Mouse (Mus musculus) heart, postnatal 0 days (tissue): ENCODE measurements around the gene Mfsd2b. TPM values are rescaled to one million over a fixed set of nuclear protein-coding genes. Genes with fewer than 3 reads are reported as not detected.
"Not testable (repeated sequence)": the region's sequence is repeated elsewhere in the genome, so short reads cannot be mapped to it uniquely, and the experiment has no call there.

Experiments
- ATAC-seq: fragments of 200-750 bp; cut with Nextera tagmentation; 2 replicates; pipeline ENCODE4 v1.8.0; 2017; ENCODE audit warnings: low read depth, moderate number of reproducible peaks, moderate library complexity; ENCODE audit not compliant: insufficient read depth
- DNase-seq: peaks from one replicate; pipeline ENCODE4 v3.0.0-alpha.2; 2016; ENCODE audit warnings: low spot score
- H3K27ac ChIP-seq: fragments of 300-500 bp; sonication (generic); 2 replicates; pipeline ENCODE4 v1.5.1; 2014; ENCODE audit warnings: low read depth, mild to moderate bottlenecking
- H3K27me3 ChIP-seq: fragments of 300-500 bp; sonication (generic); 2 replicates; pipeline ENCODE4 v1.6.1; 2014; ENCODE audit warnings: low read length, mixed read lengths; ENCODE audit not compliant: control insufficient read depth, insufficient read depth
- H3K36me3 ChIP-seq: fragments of 300-500 bp; sonication (generic); replicated peaks from 2 replicates; pipeline ENCODE4 v1.6.1; 2014; ENCODE audit warnings: low read length, mixed read lengths; ENCODE audit not compliant: control insufficient read depth, insufficient read depth
- H3K4me1 ChIP-seq: fragments of 300-500 bp; sonication (generic); 2 replicates; pipeline ENCODE4 v1.6.1; 2014; ENCODE audit warnings: antibody characterized with exemption; ENCODE audit not compliant: control insufficient read depth, insufficient read depth
- H3K4me2 ChIP-seq: fragments of 300-500 bp; sonication (generic); 2 replicates; pipeline ENCODE4 v1.6.1; 2014; ENCODE audit warnings: low read depth, mild to moderate bottlenecking, low read length, moderate library complexity
- H3K4me3 ChIP-seq: fragments of 300-500 bp; sonication (generic); 2 replicates; pipeline ENCODE4 v1.5.1; 2014; ENCODE audit warnings: low read depth, low read length
- H3K9ac ChIP-seq: fragments of 300-500 bp; sonication (generic); replicated peaks from 2 replicates; pipeline ENCODE4 v1.6.1; 2014; ENCODE audit warnings: low read depth, low read length, mixed read lengths
- H3K9me3 ChIP-seq: fragments of 300-500 bp; sonication (generic); replicated peaks from 2 replicates; pipeline ENCODE4 v1.6.1; 2016; ENCODE audit warnings: low read length; ENCODE audit not compliant: control insufficient read depth
- CTCF ChIP-seq: IDR thresholded peaks from 2 replicates; pipeline ENCODE4 v1.5.1; 2016; ENCODE audit warnings: antibody characterized with exemption, control low read depth, low read depth
- EP300 ChIP-seq: IDR thresholded peaks from 2 replicates; pipeline ENCODE4 v1.6.1; 2016; ENCODE audit warnings: antibody characterized with exemption, low read depth
- WGBS: fragments of 180-500 bp; shearing (Covaris S2); extraction: QIAGEN DNeasy Blood & Tissue Kit; methylation state at CpG from one replicate; pipeline ENCODE4 v1.1.7; 2014; 5-methylcytosine and 5-hydroxymethylcytosine counted together
- polyA plus RNA-seq: library from polyadenylated mRNA; unstranded; fragments of >200 nt; fragmentation: Nextera tagmentation; extraction: Ambion mirVana; gene quantifications from 2 replicates; pipeline ENCODE4 v1.2.1, GENCODE M21; 2015
- total RNA-seq: library from RNA; depleted of rRNA; stranded (reverse); fragments of >200 nt; gene quantifications from 2 replicates; pipeline ENCODE4 v1.2.3, GENCODE M21; 2014; ENCODE audit warnings: low replicate concordance

Mfsd2b gene
- total and polyA plus RNA-seq, 2 experiments from 2014 or later: 0.79 TPM; not detected in 1

DNA sequence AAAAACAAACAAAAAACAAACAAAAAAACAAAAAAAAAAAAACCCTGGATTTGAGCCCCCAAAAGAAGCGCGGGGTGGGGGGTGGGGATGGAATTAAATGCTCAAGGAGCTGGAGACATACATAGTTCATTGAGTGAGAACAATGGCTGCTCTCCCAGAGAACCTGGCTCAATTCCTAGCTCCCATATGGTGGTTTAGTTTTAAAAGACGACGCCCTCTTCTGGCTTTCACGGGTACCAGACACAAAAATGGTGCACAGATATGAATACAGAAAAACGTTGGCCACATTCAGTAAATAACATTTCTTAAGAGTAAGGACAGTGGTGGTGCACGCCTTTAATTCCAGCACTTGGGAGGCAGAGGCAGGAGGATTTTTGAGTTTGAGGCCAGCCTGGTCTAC, 31.8 kb upstream of the Mfsd2b start:
- H3K27ac ChIP-seq: no peak overlapping the region
- TF ChIP-seq EP300 (no peak), CTCF (no peak)
- peak overlapping the region; percentile 88; the same call in 1 of the 2 replicates for H3K4me2 ChIP-seq
- 0 out of 2 replicates have a peak, but pooled peaks cover 3% of the 10 kb centered on the region for H3K36me3 ChIP-seq
- WGBS: 79% methylated on average over 7 of the region's 7 CpGs
- DNase-seq (no peak), ATAC-seq (no peak)
- no peaks in the 10 kb centered on the region for H3K27me3 ChIP-seq
- H3K9ac ChIP-seq: no peak overlapping the region
- no peaks in the 10 kb centered on the region for H3K4me1 ChIP-seq
- no peaks in the 10 kb centered on the region for H3K9me3 ChIP-seq
- H3K4me3 ChIP-seq: no peak overlapping the region

DNA sequence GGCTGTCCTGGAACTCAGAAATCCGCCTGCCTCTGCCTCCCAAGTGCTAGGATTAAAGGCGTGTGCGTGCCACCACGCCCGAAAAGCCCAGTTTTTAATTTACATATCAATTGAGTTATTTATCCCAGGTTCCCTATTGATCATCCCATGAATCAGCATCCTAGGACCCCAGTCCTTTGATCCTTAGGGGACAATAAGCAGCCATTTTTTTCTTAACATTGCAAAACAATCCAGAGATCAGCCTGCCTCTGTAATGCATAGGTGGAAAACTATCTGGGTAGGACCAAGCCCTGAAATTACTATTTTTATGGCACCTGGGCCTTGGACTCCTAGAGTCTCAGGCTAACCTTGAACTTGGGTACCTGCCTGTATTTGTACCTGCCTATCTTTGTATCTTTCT, 23.9 kb upstream of the Mfsd2b start:
- Histone ChIP-seq H3K27me3 (no peaks in the 10 kb centered on the region), H3K4me3 (no peak overlapping the region), H3K36me3 (0 out of 2 replicates have a peak, but pooled peaks cover 10% of the 10 kb centered on the region), H3K27ac (no peak overlapping the region), H3K9ac (no peak overlapping the region), H3K4me1 (no peaks in the 10 kb centered on the region), H3K9me3 (no peaks in the 10 kb centered on the region), H3K4me2 (no peak overlapping the region)
- DNase-seq (no peak), ATAC-seq (no peak)
- WGBS: 93% methylated on average over 5 of the region's 5 CpGs
- TF ChIP-seq CTCF (no peak), EP300 (no peak)

DNA sequence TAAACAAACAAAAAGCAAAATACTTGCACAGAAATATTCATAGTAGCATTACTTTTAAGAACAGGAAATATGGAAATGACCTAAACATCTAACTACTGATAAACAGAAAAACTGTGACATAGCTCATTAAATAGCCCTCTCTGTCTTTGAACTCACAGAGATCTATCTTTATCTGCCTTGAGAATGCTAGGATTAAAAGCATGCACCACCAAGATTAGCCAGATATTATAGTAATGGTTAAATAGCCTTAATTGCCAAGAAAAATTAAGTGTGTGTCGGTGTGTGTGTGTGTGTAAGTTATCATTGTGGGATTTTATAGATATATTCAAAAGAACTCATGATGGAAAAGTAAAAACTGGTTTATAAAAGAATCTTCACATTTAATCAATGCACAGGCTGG, 15.7 kb upstream of the Mfsd2b start:
- Histone ChIP-seq H3K9me3 (no peaks in the 10 kb centered on the region), H3K4me2 (no peak overlapping the region), H3K4me1 (no peaks in the 10 kb centered on the region; the same call in 1 of the 2 replicates), H3K36me3 (0 out of 2 replicates have a peak, but pooled peaks cover 24% of the 10 kb centered on the region), H3K4me3 (no peak overlapping the region), H3K27ac (no peak overlapping the region), H3K27me3 (no peaks in the 10 kb centered on the region), H3K9ac (no peak overlapping the region)
- TF ChIP-seq CTCF (no peak), EP300 (no peak)
- DNase-seq: no peak
- 94% methylated on average over 1 of the region's 1 CpGs for WGBS
- ATAC-seq: no peak

DNA sequence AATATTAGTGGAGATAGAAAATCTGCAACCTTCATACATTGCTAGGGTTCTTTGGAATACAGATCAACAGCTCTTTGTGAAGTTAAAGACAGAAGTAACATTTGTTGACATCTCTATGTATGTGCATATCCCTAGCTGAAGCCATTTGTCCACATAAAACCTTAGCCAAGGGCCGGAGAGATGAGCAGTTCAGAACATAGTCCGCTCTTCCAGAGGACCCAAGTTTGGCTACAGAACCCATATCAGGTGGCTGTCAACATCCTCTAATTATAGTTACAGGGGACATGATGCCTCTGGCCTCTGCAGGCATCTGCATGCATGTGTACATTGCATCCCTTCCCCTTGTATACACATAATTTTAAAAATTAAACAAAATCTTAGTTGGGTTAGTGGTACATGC, 15.1 kb upstream of the Mfsd2b start:
- no peak for TF ChIP-seq CTCF
- no peak for TF ChIP-seq EP300
- Histone ChIP-seq H3K27me3 (no peaks in the 10 kb centered on the region), H3K36me3 (0 out of 2 replicates have a peak, but pooled peaks cover 25% of the 10 kb centered on the region), H3K9ac (no peak overlapping the region), H3K4me1 (no peaks in the 10 kb centered on the region; the same call in 1 of the 2 replicates), H3K27ac (no peak overlapping the region), H3K9me3 (no peaks in the 10 kb centered on the region), H3K4me3 (no peak overlapping the region), H3K4me2 (no peak overlapping the region)
- 30% methylated on average over 2 of the region's 2 CpGs for WGBS
- ATAC-seq (no peak), DNase-seq (no peak)

DNA sequence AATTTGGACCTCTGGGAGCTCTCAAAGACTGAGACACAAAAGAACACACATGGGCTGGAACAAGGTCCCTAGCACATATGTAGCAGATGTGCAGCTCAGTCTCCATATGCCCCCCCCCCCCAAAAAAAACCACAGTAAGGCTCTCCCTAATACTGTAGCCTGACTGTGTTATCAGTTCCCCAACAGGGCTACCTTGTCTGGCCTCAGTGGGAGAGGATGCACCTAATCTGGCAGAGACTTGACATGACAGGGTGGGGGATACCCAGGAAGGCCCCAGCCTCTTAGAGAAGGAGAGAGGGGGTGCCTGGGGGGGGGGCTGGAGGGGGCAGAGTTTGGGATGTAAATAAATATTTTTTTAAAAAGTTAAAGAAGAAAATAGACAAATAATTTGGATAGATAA, 14.6 kb upstream of the Mfsd2b start:
- Histone ChIP-seq H3K36me3 (0 out of 2 replicates have a peak, but pooled peaks cover 21% of the 10 kb centered on the region), H3K4me1 (no peaks in the 10 kb centered on the region; the same call in 1 of the 2 replicates), H3K27me3 (no peaks in the 10 kb centered on the region), H3K9me3 (no peaks in the 10 kb centered on the region), H3K4me3 (no peak overlapping the region), H3K4me2 (no peak overlapping the region), H3K9ac (no peak overlapping the region), H3K27ac (no peak overlapping the region)
- ATAC-seq (no peak), DNase-seq (no peak)
- TF ChIP-seq CTCF (no peak), EP300 (no peak)

DNA sequence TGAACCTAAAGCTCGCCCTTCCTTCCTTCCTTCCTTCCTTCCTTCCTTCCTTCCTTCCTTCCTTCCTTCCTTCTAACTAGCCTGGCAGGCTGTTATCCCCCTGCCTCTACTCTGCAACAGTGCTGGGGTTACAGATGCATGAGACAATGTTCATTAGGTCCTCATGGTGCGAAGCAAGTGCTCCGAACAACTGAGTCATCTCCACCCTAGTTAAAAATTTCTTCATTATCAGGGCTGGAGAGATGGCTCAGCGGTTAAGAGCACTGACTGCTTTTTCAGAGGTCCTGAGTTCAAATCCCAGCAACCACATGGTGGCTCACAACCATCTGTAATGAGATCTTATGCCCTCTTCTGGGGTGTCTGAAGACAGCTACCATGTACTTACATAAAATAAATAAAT, 12.4 kb upstream of the Mfsd2b start:
- H3K27me3 ChIP-seq, H3K9me3 ChIP-seq, H3K4me1 ChIP-seq, ATAC-seq, DNase-seq, H3K9ac ChIP-seq, H3K27ac ChIP-seq, H3K4me2 ChIP-seq, H3K4me3 ChIP-seq: not testable (repeated sequence)
- peaks cover 34% of the 10 kb centered on the region for H3K36me3 ChIP-seq
- WGBS: 94% methylated on average over 4 of the region's 4 CpGs
